Mouse (Mus musculus): Measurements from ENCODE around the gene Cbln3. TPM values are rescaled to one million over a fixed set of nuclear protein-coding genes. Genes with fewer than 3 reads are reported as not detected.

The Cbln3 gene
- polyA plus RNA-seq, 1 experiment from 2014 or later = 0.56 TPM

DNA sequence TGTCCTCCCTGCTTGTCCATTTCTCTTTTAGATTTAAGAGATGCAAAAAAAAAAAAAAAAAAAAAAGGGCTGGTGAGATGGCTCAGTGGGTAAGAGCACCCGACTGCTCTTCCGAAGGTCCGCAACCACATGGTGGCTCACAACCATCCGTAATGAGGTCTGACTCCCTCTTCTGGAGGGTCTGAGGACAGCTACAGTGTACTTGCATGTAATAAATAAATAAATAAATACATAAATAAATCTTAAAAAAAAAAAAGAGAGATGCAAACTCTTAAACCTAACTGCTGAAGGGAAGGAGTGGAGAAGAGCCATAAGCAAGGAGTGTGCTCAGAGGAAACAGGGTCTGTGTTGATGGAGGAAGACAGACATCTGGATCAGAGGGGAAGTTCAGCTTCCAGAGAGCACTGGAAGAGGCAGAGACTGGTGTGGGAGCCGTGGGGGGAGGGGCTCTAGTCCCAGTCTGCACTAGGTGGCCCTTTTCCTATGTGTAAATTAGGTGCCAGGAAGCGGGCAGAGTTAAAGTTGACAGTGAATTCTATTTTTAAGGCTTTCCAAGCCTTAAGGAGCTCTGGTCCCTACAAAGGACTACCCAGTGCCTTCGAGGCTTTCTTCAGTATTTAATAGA lies 5.8 kb downstream of the Cbln3 start:
- 30% methylated on average over 7 of the region's 7 CpGs for WGBS
- Histone ChIP-seq H3K36me3 (ENCODE audit: control insufficient read depth, insufficient read depth, low read length) (no peaks in the 10 kb centered on the region), H3K9ac (ENCODE audit: low read length) (no peak overlapping the region), H3K27me3 (ENCODE audit: control insufficient read depth, insufficient read depth, low read length) (no peaks in the 10 kb centered on the region), H3K4me2 (replicated peaks; ENCODE audit: low read depth) (no peak overlapping the region), H3K9me3 (ENCODE audit: control insufficient read depth, low read length) (no peaks in the 10 kb centered on the region), H3K27ac (replicated peaks) (no peak overlapping the region), H3K4me1 (replicated peaks; ENCODE audit: control insufficient read depth, insufficient read depth) (no peaks in the 10 kb centered on the region), H3K4me3 (ENCODE audit: low read depth, low read length) (no peak overlapping the region)
- DNase-seq (ENCODE audit: low spot score) (no peak), ATAC-seq (ENCODE audit: low FRiP score, low TSS enrichment) (no peak)
- TF ChIP-seq CTCF (IDR thresholded peaks at IDR 0.05; ENCODE audit: low read depth) (peak; percentile 50), EP300 (optimal IDR thresholded peaks at IDR 0.05) (no peak)

- H3K27ac ChIP-seq (replicated peaks) = no peak overlapping the region
These were observed 6.5 kb downstream of the Cbln3 start for GRCm38 (mm10) chr14:55877469-55878315.

DNA sequence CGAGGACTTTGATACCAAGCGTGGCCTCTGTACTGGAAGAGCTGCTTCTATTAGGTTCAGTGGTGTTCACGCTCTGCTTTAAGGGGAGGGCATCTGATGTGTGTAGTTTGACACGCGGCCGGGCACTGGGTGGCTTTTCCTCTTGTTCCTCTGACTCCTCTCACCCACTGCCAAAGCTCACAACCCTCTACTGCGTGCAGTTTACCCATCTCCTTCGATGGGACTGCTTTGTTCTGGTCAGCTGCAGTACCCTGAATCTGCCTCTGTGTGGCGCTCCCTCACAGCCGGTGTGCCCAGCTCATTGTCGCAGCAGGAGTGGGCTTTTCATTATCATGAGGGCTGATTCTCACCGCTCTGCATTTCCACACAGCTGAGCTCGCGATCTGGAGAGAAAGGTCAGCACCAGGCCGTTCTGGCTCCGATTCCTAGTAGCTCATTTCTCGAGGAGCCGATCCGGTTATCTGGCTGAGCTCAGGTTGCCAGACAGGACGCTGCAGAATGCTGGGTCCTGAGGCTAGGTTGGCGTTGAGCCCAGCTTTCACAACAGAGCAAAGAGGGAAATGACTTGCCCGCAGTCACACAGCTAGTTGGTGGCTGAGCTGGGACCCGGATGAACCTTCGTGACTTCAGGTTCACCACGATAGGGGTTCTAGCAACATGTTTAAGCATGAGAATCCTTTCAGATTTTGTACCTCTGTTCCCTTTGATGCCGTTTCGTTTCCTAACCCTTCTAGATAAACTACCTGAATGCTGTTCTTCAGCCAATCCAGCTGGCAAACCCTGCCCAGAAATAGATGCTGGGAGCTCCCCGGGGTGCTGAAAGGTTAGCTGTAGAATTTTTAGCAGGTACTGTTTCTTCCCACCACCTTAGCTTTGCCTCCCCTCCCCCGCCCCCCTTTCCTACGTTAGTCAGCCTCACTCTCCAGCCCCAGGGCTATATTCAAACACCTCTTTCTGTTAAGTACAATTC lies 10.2 kb downstream of the Cbln3 start:
- no peak overlapping the region for H3K27ac ChIP-seq (replicated peaks)

More at GRCm38 (mm10) chr14:55877469-55878315, 6.5 kb downstream of the Cbln3 start:
- Histone ChIP-seq H3K27me3 (ENCODE audit: control insufficient read depth, insufficient read depth, low read length) (no peaks in the 10 kb centered on the region), H3K4me2 (replicated peaks; ENCODE audit: low read depth) (no peak overlapping the region), H3K4me1 (replicated peaks; ENCODE audit: control insufficient read depth, insufficient read depth) (no peaks in the 10 kb centered on the region), H3K9me3 (ENCODE audit: control insufficient read depth, low read length) (no peaks in the 10 kb centered on the region), H3K4me3 (ENCODE audit: low read depth, low read length) (no peak overlapping the region), H3K9ac (ENCODE audit: low read length) (no peak overlapping the region), H3K36me3 (ENCODE audit: control insufficient read depth, insufficient read depth, low read length) (no peaks in the 10 kb centered on the region)
- DNase-seq (ENCODE audit: low spot score) (peak; percentile 38), ATAC-seq (ENCODE audit: low FRiP score, low TSS enrichment) (no peak)
- WGBS = 14% methylated on average over 14 of the region's 14 CpGs
- TF ChIP-seq CTCF (IDR thresholded peaks at IDR 0.05; ENCODE audit: low read depth) = no peak
- TF ChIP-seq EP300 (optimal IDR thresholded peaks at IDR 0.05) = no peak

GRCm38 (mm10) chr14:55873242-55873713 lies 10.9 kb downstream of the Cbln3 start:
- H3K9ac ChIP-seq (ENCODE audit: low read length) = no peak overlapping the region
- ATAC-seq (ENCODE audit: low FRiP score, low TSS enrichment) (no peak), DNase-seq (ENCODE audit: low spot score) (no peak)
- TF ChIP-seq CTCF (IDR thresholded peaks at IDR 0.05; ENCODE audit: low read depth) = no peak
- TF ChIP-seq EP300 (optimal IDR thresholded peaks at IDR 0.05) = no peak
- no peak overlapping the region for H3K27ac ChIP-seq (replicated peaks)
- no peak overlapping the region for H3K4me3 ChIP-seq (ENCODE audit: low read depth, low read length)
- no peak overlapping the region for H3K4me2 ChIP-seq (replicated peaks; ENCODE audit: low read depth)
- WGBS = 80% methylated on average over 8 of the region's 8 CpGs
- peaks cover 13% of the 10 kb centered on the region; the same call in 1 of the 2 replicates for H3K36me3 ChIP-seq (ENCODE audit: control insufficient read depth, insufficient read depth, low read length)
- no peaks in the 10 kb centered on the region for H3K4me1 ChIP-seq (replicated peaks; ENCODE audit: control insufficient read depth, insufficient read depth)
- no peaks in the 10 kb centered on the region for H3K27me3 ChIP-seq (ENCODE audit: control insufficient read depth, insufficient read depth, low read length)
- no peaks in the 10 kb centered on the region for H3K9me3 ChIP-seq (ENCODE audit: control insufficient read depth, low read length)

More for the DNA sequence above, 10.2 kb downstream of the Cbln3 start:
- Histone ChIP-seq H3K36me3 (ENCODE audit: control insufficient read depth, insufficient read depth, low read length) (peaks cover 11% of the 10 kb centered on the region; the same call in 1 of the 2 replicates), H3K27me3 (ENCODE audit: control insufficient read depth, insufficient read depth, low read length) (no peaks in the 10 kb centered on the region), H3K4me3 (ENCODE audit: low read depth, low read length) (peak overlapping the region; percentile 13; the same call in 1 of the 2 replicates), H3K9me3 (ENCODE audit: control insufficient read depth, low read length) (no peaks in the 10 kb centered on the region), H3K4me1 (replicated peaks; ENCODE audit: control insufficient read depth, insufficient read depth) (no peaks in the 10 kb centered on the region), H3K4me2 (replicated peaks; ENCODE audit: low read depth) (peak overlapping the region; percentile 38; the same call in 1 of the 2 replicates), H3K9ac (ENCODE audit: low read length) (no peak overlapping the region)
- peak; percentile 83 for DNase-seq (ENCODE audit: low spot score)
- peak; percentile 97 for TF ChIP-seq CTCF (IDR thresholded peaks at IDR 0.05; ENCODE audit: low read depth)
- no peak for TF ChIP-seq EP300 (optimal IDR thresholded peaks at IDR 0.05)
- whole genome bisulfite sequencing = 12% methylated on average over 30 of the region's 30 CpGs
- ATAC-seq (ENCODE audit: low FRiP score, low TSS enrichment) = peak; percentile 62

- WGBS = 76% methylated on average over 17 of the region's 17 CpGs
- ATAC-seq (ENCODE audit: low FRiP score, low TSS enrichment) = peak; percentile 17; the same call in 1 of the 2 replicates
- no peak for DNase-seq (ENCODE audit: low spot score)
- H3K4me1 ChIP-seq (replicated peaks; ENCODE audit: control insufficient read depth, insufficient read depth) = no peaks in the 10 kb centered on the region
- no peak overlapping the region for H3K4me2 ChIP-seq (replicated peaks; ENCODE audit: low read depth)
- H3K9ac ChIP-seq (ENCODE audit: low read length) = no peak overlapping the region
- H3K9me3 ChIP-seq (ENCODE audit: control insufficient read depth, low read length) = no peaks in the 10 kb centered on the region
- H3K27ac ChIP-seq (replicated peaks) = no peak overlapping the region
- H3K4me3 ChIP-seq (ENCODE audit: low read depth, low read length) = no peak overlapping the region
- no peaks in the 10 kb centered on the region for H3K27me3 ChIP-seq (ENCODE audit: control insufficient read depth, insufficient read depth, low read length)
- TF ChIP-seq CTCF (IDR thresholded peaks at IDR 0.05; ENCODE audit: low read depth) (no peak), EP300 (optimal IDR thresholded peaks at IDR 0.05) (no peak)
- H3K36me3 ChIP-seq (ENCODE audit: control insufficient read depth, insufficient read depth, low read length) = peaks cover 13% of the 10 kb centered on the region; the same call in 1 of the 2 replicates
These were observed 11.6 kb downstream of the Cbln3 start for GRCm38 (mm10) chr14:55872551-55872950.

All from stomach, postnatal 0 days (tissue).